Mouse (Mus musculus) CH12.LX (cell line): ENCODE data around the gene Cst6. TPM values are rescaled to one million over a fixed set of nuclear protein-coding genes. Genes with fewer than 3 reads are reported as not detected.

ENCODE experiments used
- DNase-seq: peaks from one replicate; pipeline ENCODE4 v3.0.0-alpha.2; 2013; ENCODE audit errors: extremely low read depth
- H3K27ac ChIP-seq: 2 replicates; pipeline ENCODE4 v1.5.1; 2012; ENCODE audit warnings: low read depth, mild to moderate bottlenecking, control low read depth, moderate library complexity; ENCODE audit not compliant: insufficient read depth
- H3K27me3 ChIP-seq: replicated peaks from 2 replicates; pipeline ENCODE3; 2012; ENCODE audit warnings: inconsistent platforms
- H3K36me3 ChIP-seq, 2 experiments: replicated peaks in 1 of 2; 2 replicates each; pipeline versions ENCODE3 to v1.6.1; 2012; ENCODE audit warnings: inconsistent platforms in 1 of 2, low read length in 1 of 2, mild to moderate bottlenecking in 1 of 2, mixed read lengths in 1 of 2, moderate library complexity in 1 of 2; ENCODE audit not compliant: control insufficient read depth in 1 of 2, insufficient read depth in 1 of 2
- H3K4me1 ChIP-seq, 2 experiments: 2 replicates each; pipeline ENCODE4 v1.6.1; 2012; ENCODE audit warnings: inconsistent platforms in 1 of 2, moderate library complexity in 1 of 2; ENCODE audit not compliant: insufficient read depth in 2 of 2, control insufficient read depth in 1 of 2
- H3K4me2 ChIP-seq: 2 replicates; pipeline ENCODE4 v1.6.1; 2012; ENCODE audit warnings: low read depth, mild to moderate bottlenecking, control low read depth; ENCODE audit not compliant: poor library complexity, insufficient read depth, severe bottlenecking
- H3K4me3 ChIP-seq, 3 experiments: fragments of 150-350 bp in 1 of 3; sonication (generic) in 1 of 3; replicated peaks in 1 of 3; 2 replicates each; pipeline versions ENCODE3 to v1.5.1; 2011 to 2012; ENCODE audit warnings: low read depth in 2 of 3, low read length in 2 of 3, mild to moderate bottlenecking in 2 of 3, moderate library complexity in 2 of 3, control low read depth in 1 of 3, improper control_type of control experiment in 1 of 3, inconsistent platforms in 1 of 3, mixed read lengths in 1 of 3; ENCODE audit not compliant: poor library complexity in 1 of 3
- H3K79me2 ChIP-seq: replicated peaks from 2 replicates; pipeline ENCODE4 v1.6.1; 2012; ENCODE audit warnings: mild to moderate bottlenecking, moderate library complexity; ENCODE audit not compliant: control insufficient read depth, poor library complexity, insufficient read depth, severe bottlenecking; ENCODE audit errors: extremely low read depth
- H3K9ac ChIP-seq: 2 replicates; pipeline ENCODE4 v1.6.1; 2012; ENCODE audit warnings: low read depth, mild to moderate bottlenecking, control low read depth, moderate library complexity; ENCODE audit not compliant: insufficient read depth
- H3K9me3 ChIP-seq: replicated peaks from 2 replicates; pipeline ENCODE3; 2012; ENCODE audit warnings: low read length, inconsistent platforms, mixed read lengths
- BHLHE40 ChIP-seq: IDR thresholded peaks from 2 replicates; pipeline ENCODE4 v1.6.1; 2011; ENCODE audit warnings: mild to moderate bottlenecking, low read depth, low read length, improper control_type of control experiment
- CHD2 ChIP-seq: IDR thresholded peaks from 2 replicates; pipeline ENCODE4 v1.6.1; 2011; ENCODE audit warnings: low read length, improper control_type of control experiment
- CTCF ChIP-seq, 2 experiments: IDR thresholded peaks in 1 of 2; conservative IDR thresholded peaks in 1 of 2; 2 replicates each; pipeline ENCODE4 v1.5.1; 2011 to 2012; ENCODE audit warnings: low read depth in 2 of 2, low read length in 2 of 2, improper control_type of control experiment in 1 of 2, inconsistent platforms in 1 of 2, mild to moderate bottlenecking in 1 of 2, moderate library complexity in 1 of 2
- E2F4 ChIP-seq: IDR thresholded peaks from 2 replicates; pipeline ENCODE4 v1.6.1; 2011; ENCODE audit warnings: low read depth, low read length, improper control_type of control experiment; ENCODE audit not compliant: insufficient replicate concordance
- ELF1 ChIP-seq: IDR thresholded peaks from 2 replicates; pipeline ENCODE4 v1.6.1; 2014; ENCODE audit warnings: low read depth, mild to moderate bottlenecking, inconsistent platforms, low read length, improper control_type of control experiment
- EP300 ChIP-seq: IDR thresholded peaks from 2 replicates; pipeline ENCODE4 v1.6.1; 2011; ENCODE audit warnings: low read length, improper control_type of control experiment
- ETS1 ChIP-seq: conservative IDR thresholded peaks from 2 replicates; pipeline ENCODE4 v1.6.1; 2012; ENCODE audit warnings: low read depth, mild to moderate bottlenecking, inconsistent platforms, low read length, improper control_type of control experiment, moderate library complexity
- GABPA ChIP-seq: IDR thresholded peaks from 2 replicates; pipeline ENCODE4 v1.6.1; 2012; ENCODE audit warnings: low read depth, low read length, improper control_type of control experiment, inconsistent platforms; ENCODE audit not compliant: insufficient replicate concordance
- HCFC1 ChIP-seq: IDR thresholded peaks from 2 replicates; pipeline ENCODE4 v1.6.1; 2012; ENCODE audit warnings: low read depth, mild to moderate bottlenecking, inconsistent platforms, low read length, improper control_type of control experiment
- IRF4 ChIP-seq: IDR thresholded peaks from 2 replicates; pipeline ENCODE4 v1.6.1; 2014; ENCODE audit warnings: low read depth, mild to moderate bottlenecking, inconsistent platforms, low read length, improper control_type of control experiment
- JUND ChIP-seq: conservative IDR thresholded peaks from 2 replicates; pipeline ENCODE4 v1.6.1; 2011; ENCODE audit warnings: low read depth, low read length, improper control_type of control experiment
- KAT2A ChIP-seq: IDR thresholded peaks from 2 replicates; pipeline ENCODE4 v1.6.1; 2012; ENCODE audit warnings: low read length, improper control_type of control experiment, inconsistent platforms; ENCODE audit not compliant: insufficient replicate concordance
- MAX ChIP-seq: IDR thresholded peaks from 2 replicates; pipeline ENCODE4 v1.6.1; 2011; ENCODE audit warnings: low read length, improper control_type of control experiment
- MAZ ChIP-seq: IDR thresholded peaks from 2 replicates; pipeline ENCODE4 v1.6.1; 2012; ENCODE audit warnings: low read depth, mild to moderate bottlenecking, inconsistent platforms, low read length, improper control_type of control experiment, moderate library complexity
- MXI1 ChIP-seq: IDR thresholded peaks from 2 replicates; pipeline ENCODE4 v1.6.1; 2011; ENCODE audit warnings: mild to moderate bottlenecking, low read depth, low read length, improper control_type of control experiment
- MYC ChIP-seq: IDR thresholded peaks from 2 replicates; pipeline ENCODE4 v1.6.1; 2011; ENCODE audit warnings: low read depth, mild to moderate bottlenecking, improper control_type of control experiment, low read length
- NELFE ChIP-seq: IDR thresholded peaks from 2 replicates; pipeline ENCODE4 v1.6.1; 2011; ENCODE audit warnings: low read depth, low read length, improper control_type of control experiment
- NRF1 ChIP-seq: IDR thresholded peaks from 2 replicates; pipeline ENCODE4 v1.6.1; 2014; ENCODE audit warnings: low read depth, mild to moderate bottlenecking, inconsistent platforms, low read length, improper control_type of control experiment, moderate library complexity
- PAX5 ChIP-seq: IDR thresholded peaks from 2 replicates; pipeline ENCODE4 v1.6.1; 2012; ENCODE audit warnings: low read length, inconsistent platforms, mixed read lengths
- POLR2A ChIP-seq: IDR thresholded peaks from 2 replicates; pipeline ENCODE4 v1.6.1; 2011; ENCODE audit warnings: low read depth, mild to moderate bottlenecking, improper control_type of control experiment, low read length
- POLR2AphosphoS2 ChIP-seq: IDR thresholded peaks from 2 replicates; pipeline ENCODE4 v1.6.1; 2011; ENCODE audit warnings: low read depth, low read length, improper control_type of control experiment
- RCOR1 ChIP-seq: conservative IDR thresholded peaks from 2 replicates; pipeline ENCODE4 v1.6.1; 2012; ENCODE audit warnings: low read depth, mild to moderate bottlenecking, inconsistent platforms, low read length, improper control_type of control experiment
- SIN3A ChIP-seq: IDR thresholded peaks from 2 replicates; pipeline ENCODE4 v1.6.1; 2012; ENCODE audit warnings: low read length, improper control_type of control experiment, inconsistent platforms
- SMC3 ChIP-seq: IDR thresholded peaks from 2 replicates; pipeline ENCODE4 v1.6.1; 2011; ENCODE audit warnings: low read depth, low read length, improper control_type of control experiment
- TBP ChIP-seq: conservative IDR thresholded peaks from 2 replicates; pipeline ENCODE4 v1.6.1; 2011; ENCODE audit warnings: low read depth, low read length, improper control_type of control experiment
- TCF12 ChIP-seq: IDR thresholded peaks from 2 replicates; pipeline ENCODE4 v1.6.1; 2014; ENCODE audit warnings: low read depth, mild to moderate bottlenecking, inconsistent platforms, low read length, improper control_type of control experiment
- UBTF ChIP-seq: IDR thresholded peaks from 2 replicates; pipeline ENCODE4 v1.6.1; 2012; ENCODE audit warnings: low read depth, mild to moderate bottlenecking, inconsistent platforms, low read length, improper control_type of control experiment, moderate library complexity
- USF1 ChIP-seq: IDR thresholded peaks from 2 replicates; pipeline ENCODE4 v1.6.1; 2014; ENCODE audit warnings: low read depth, mild to moderate bottlenecking, inconsistent platforms, low read length, improper control_type of control experiment
- USF2 ChIP-seq: conservative IDR thresholded peaks from 2 replicates; pipeline ENCODE4 v1.6.1; 2011; ENCODE audit warnings: low read depth, low read length, improper control_type of control experiment
- ZKSCAN1 ChIP-seq: IDR thresholded peaks from 2 replicates; pipeline ENCODE4 v1.6.1; 2012; ENCODE audit warnings: low read depth, inconsistent platforms, low read length, improper control_type of control experiment, borderline replicate concordance
- ZMIZ1 ChIP-seq: IDR thresholded peaks from 2 replicates; pipeline ENCODE4 v1.6.1; 2012; ENCODE audit warnings: low read depth, mild to moderate bottlenecking, inconsistent platforms, low read length, improper control_type of control experiment
- dilution Hi-C: fragments of 300-500 bp; cut with MboI; formaldehyde crosslinking; loops from 2 replicates; pipeline ENCODE4 v1.14.3; 2020; ENCODE audit warnings: low sequenced_read_pairs; ENCODE audit not compliant: extremely low pct_unique_long_range_greater_than_20kb, extremely low pct_ligation_motif_present
- in situ Hi-C: fragments of 300-500 bp; cut with MboI; formaldehyde crosslinking; loops from 3 replicates; pipeline ENCODE4 v1.14.3; 2019; ENCODE audit warnings: low sequenced_read_pairs, low pct_ligation_motif_present, low pct_unique_long_range_greater_than_20kb, mixed read lengths
- polyA plus RNA-seq: library from polyadenylated mRNA; unstranded; fragments of >175 nt; gene quantifications from 2 replicates; pipeline ENCODE4 v1.2.1, GENCODE M21; 2012; ENCODE audit warnings: low read depth; ENCODE audit not compliant: insufficient read length
- total RNA-seq, 2 experiments: library from RNA; depleted of rRNA; stranded (reverse); fragments of 300-350 nt in 1 of 2; fragments of >200 nt in 1 of 2; gene quantifications; 2 replicates each; pipeline ENCODE4 v1.2.3; 2012 to 2014

Gene Cst6
- total and polyA plus RNA-seq, 3 experiments, result 1.9 TPM; not detected in 2

DNA sequence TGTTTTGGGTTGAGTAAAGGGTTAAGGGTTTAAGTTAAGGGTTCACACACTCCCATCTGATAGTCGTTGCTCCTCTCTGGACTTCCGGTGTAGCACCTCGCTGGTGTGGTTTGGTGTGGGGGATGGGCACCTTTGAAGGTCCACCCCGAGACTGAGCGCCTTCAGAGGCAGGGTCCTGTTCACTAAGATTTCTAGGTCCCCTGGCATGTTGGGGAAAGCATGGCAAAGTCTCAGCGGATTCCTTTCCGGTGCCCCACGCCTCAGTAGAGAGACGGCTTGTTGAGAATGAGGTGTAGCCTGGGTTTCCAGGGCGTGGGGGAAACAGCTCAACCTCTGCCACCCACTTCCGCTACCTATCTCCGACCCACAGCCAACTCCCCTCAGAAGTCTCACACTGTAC lies 40.3 kb upstream of the Cst6 start:
- peak overlapping the region; percentile 96 for H3K9ac ChIP-seq
- no peaks in the 10 kb centered on the region for H3K9me3 ChIP-seq
- peaks cover 28% of the 10 kb centered on the region for H3K79me2 ChIP-seq
- peak overlapping the region; percentile 80 for H3K4me2 ChIP-seq
- dilution Hi-C loops (no loop called here), in situ Hi-C loops (no loop called here)
- peaks cover 5 to 39% of the 10 kb centered on the region in 2 experiments for H3K4me1 ChIP-seq
- peak overlapping the region; percentile 66 to 92 (median 74) for H3K4me3 ChIP-seq
- H3K27me3 ChIP-seq, result no peaks in the 10 kb centered on the region
- peak; percentile 74 for DNase-seq
- no peak for TF ChIP-seq NRF1
- TF ChIP-seq CTCF (conservative IDR thresholded peaks at IDR 0.05 in 1 of 2, IDR thresholded peaks at IDR 0.05 in 1 of 2; ENCODE audit: low read depth in 2 of 2, low read length in 2 of 2), result no peak
- no peak for TF ChIP-seq USF1
- no peak for TF ChIP-seq USF2
- peak; percentile 77 for TF ChIP-seq TCF12
- TF ChIP-seq JUND, result no peak
- TF ChIP-seq MAX, result peak; percentile 85
- TF ChIP-seq GABPA, result no peak
- TF ChIP-seq E2F4, result 0 out of 2 replicates have a peak, but pooled peaks have one; percentile 14
- peak; percentile 45 for TF ChIP-seq ETS1
- TF ChIP-seq SMC3, result no peak
- TF ChIP-seq EP300, result no peak
- peak; percentile 72 for TF ChIP-seq TBP
- TF ChIP-seq ZKSCAN1, result no peak
- 0 out of 2 replicates have a peak, but pooled peaks have one; percentile 51 for TF ChIP-seq MXI1
- TF ChIP-seq NELFE, result peak; percentile 66
- TF ChIP-seq UBTF, result no peak
- TF ChIP-seq CHD2, result peak; percentile 92
- peak; percentile 48; the same call in 1 of the 2 replicates for TF ChIP-seq ZMIZ1
- TF ChIP-seq POLR2A, result peak; percentile 78
- TF ChIP-seq HCFC1, result peak; percentile 60
- TF ChIP-seq PAX5, result no peak
- TF ChIP-seq MYC, result peak; percentile 87
- TF ChIP-seq ELF1, result peak; percentile 85
- TF ChIP-seq POLR2AphosphoS2, result peak; percentile 74; the same call in 1 of the 2 replicates
- 0 out of 2 replicates have a peak, but pooled peaks have one; percentile 51 for TF ChIP-seq KAT2A
- peak; percentile 88 for TF ChIP-seq SIN3A
- no peak for TF ChIP-seq BHLHE40
- no peak for TF ChIP-seq MAZ
- TF ChIP-seq RCOR1, result no peak
- peak; percentile 29 for TF ChIP-seq IRF4
- H3K36me3 ChIP-seq, result peaks cover 11 to 30% of the 10 kb centered on the region in 2 experiments
- peak overlapping the region; percentile 59; the same call in 1 of the 2 replicates for H3K27ac ChIP-seq
